In the genomic region with DNA sequence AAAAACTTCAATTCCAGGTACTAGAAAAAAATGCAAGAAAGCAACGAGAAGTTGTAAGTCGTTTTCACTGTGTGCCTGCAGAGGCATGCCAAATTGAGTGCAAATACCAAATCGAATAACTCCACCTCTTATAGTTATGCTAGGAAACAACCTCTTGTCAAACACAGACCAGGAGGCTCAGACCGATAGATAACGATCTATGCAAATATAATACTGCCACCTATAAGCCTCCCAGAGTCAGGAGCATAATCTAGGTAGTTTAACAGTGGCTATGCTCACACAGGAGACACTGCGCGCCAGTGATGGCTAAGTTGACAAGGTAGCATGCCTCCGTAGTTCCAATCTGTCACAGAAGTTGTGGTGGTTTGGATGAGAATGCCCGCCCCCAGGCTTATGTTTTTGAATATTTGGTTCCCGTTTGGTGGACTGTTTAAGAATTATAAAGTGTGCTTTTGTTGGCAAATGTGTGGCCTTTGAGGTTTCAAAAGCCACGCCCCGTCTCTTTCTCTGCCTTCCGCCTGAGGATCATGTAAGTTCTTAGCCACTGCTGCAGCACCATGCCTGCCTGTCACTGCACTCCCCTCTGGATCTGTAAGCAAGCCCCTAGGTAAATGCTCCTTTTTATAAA, we compare ENCODE assay signal across 8 mouse cellular contexts. TPM values are rescaled to one million over a fixed set of nuclear protein-coding genes. Genes with fewer than 3 reads are reported as not detected.
DNase-seq lines count a peak whose midpoint lies in the region; ATAC-seq lines count a peak whose summit lies in the region.

No protein-coding gene starts in this region.

- H3K36me3 ChIP-seq in kidney, embryonic 16.5 days (ENCODE audit: insufficient read depth, low read length) = no peaks in the 10 kb centered on the region; the same call in 1 of the 2 replicates
- peaks cover 3% of the 10 kb centered on the region for H3K36me3 ChIP-seq in limb, embryonic 15.5 days
- H3K36me3 ChIP-seq in stomach, embryonic 14.5 days (ENCODE audit: control insufficient read depth, insufficient read depth, low read length) = no peaks in the 10 kb centered on the region

- peak overlapping the region; percentile 82 for H3K4me2 ChIP-seq in kidney, embryonic 16.5 days (replicated peaks; ENCODE audit: low read depth, low read length)
- peak overlapping the region; percentile 61; the same call in 1 of the 2 replicates for H3K4me2 ChIP-seq in limb, embryonic 15.5 days
- H3K4me2 ChIP-seq in stomach, embryonic 14.5 days (replicated peaks; ENCODE audit: low read depth, low read length) = peak overlapping the region; percentile 71

- peak overlapping the region; percentile 69 for H3K4me3 ChIP-seq in kidney, embryonic 16.5 days (ENCODE audit: low read length)
- peak overlapping the region; percentile 54 for H3K4me3 ChIP-seq in limb, embryonic 15.5 days
- H3K4me3 ChIP-seq in stomach, embryonic 14.5 days (ENCODE audit: low read depth, low read length) = peak overlapping the region; percentile 59; the same call in 1 of the 2 replicates

- DNase-seq in kidney, postnatal 36 days = no peak
- DNase-seq in fibroblast of lung, adult 2 months (ENCODE audit: low read depth) = peak; percentile 30
- DNase-seq in retina, embryonic 14.5 days (ENCODE audit: low spot score) = no peak
- DNase-seq in yolk sac, embryonic 10.5 days (ENCODE audit: low spot score) = no peak
- no peak for DNase-seq in cerebellum, adult 11-12 months

- peaks cover 12% of the 10 kb centered on the region for H3K4me1 ChIP-seq in kidney, embryonic 16.5 days (ENCODE audit: insufficient read depth, low read length)
- H3K4me1 ChIP-seq in limb, embryonic 15.5 days = peaks cover 13% of the 10 kb centered on the region
- H3K4me1 ChIP-seq in stomach, embryonic 14.5 days (ENCODE audit: control insufficient read depth, insufficient read depth, low read length) = peaks cover 6% of the 10 kb centered on the region; the same call in 1 of the 2 replicates

- 39% methylated on average over 13 of the region's 13 CpGs for WGBS in kidney, embryonic 16.5 days
- WGBS in limb, embryonic 15.5 days = 32% methylated on average over 13 of the region's 13 CpGs
- 39% methylated on average over 13 of the region's 13 CpGs for WGBS in stomach, embryonic 14.5 days

- no peak overlapping the region for H3K9ac ChIP-seq in kidney, embryonic 16.5 days (replicated peaks; ENCODE audit: low read length)
- H3K9ac ChIP-seq in limb, embryonic 15.5 days = no peak overlapping the region
- H3K9ac ChIP-seq in stomach, embryonic 14.5 days (replicated peaks; ENCODE audit: low read depth, low read length) = no peak overlapping the region

- no peak overlapping the region for H3K27ac ChIP-seq in kidney, embryonic 16.5 days (ENCODE audit: low read length)
- H3K27ac ChIP-seq in limb, embryonic 15.5 days = no peak overlapping the region
- no peak overlapping the region for H3K27ac ChIP-seq in stomach, embryonic 14.5 days (ENCODE audit: low read length)

- no peak for ATAC-seq in kidney, embryonic 16.5 days (ENCODE audit: low FRiP score, low TSS enrichment)
- ATAC-seq in limb, embryonic 15.5 days (ENCODE audit: insufficient number of reproducible peaks, low FRiP score, low TSS enrichment, low read depth) = no peak
- ATAC-seq in stomach, embryonic 14.5 days (ENCODE audit: insufficient number of reproducible peaks, insufficient read depth, low FRiP score, low read depth) = no peak

- H3K9me3 ChIP-seq in kidney, embryonic 16.5 days (ENCODE audit: low read length) = no peaks in the 10 kb centered on the region
- H3K9me3 ChIP-seq in limb, embryonic 15.5 days = no peaks in the 10 kb centered on the region
- H3K9me3 ChIP-seq in stomach, embryonic 14.5 days (ENCODE audit: control insufficient read depth, low read depth, low read length) = no peaks in the 10 kb centered on the region

- no peaks in the 10 kb centered on the region for H3K27me3 ChIP-seq in kidney, embryonic 16.5 days (ENCODE audit: insufficient read depth, low read length)
- H3K27me3 ChIP-seq in limb, embryonic 15.5 days = no peaks in the 10 kb centered on the region
- no peaks in the 10 kb centered on the region for H3K27me3 ChIP-seq in stomach, embryonic 14.5 days (ENCODE audit: control insufficient read depth, insufficient read depth, low read length)

RNA-seq across cellular contexts. Expression of a gene that starts 0.7 kb away (rescaled TPM):
- 9.0 and 9.8 TPM in 2 replicates for polyA plus RNA-seq in kidney, embryonic 16.5 days (2015; fragmentation: Nextera tagmentation; extraction: Ambion mirVana)
- polyA plus RNA-seq in limb, embryonic 15.5 days (2015; fragmentation: Nextera tagmentation; extraction: Ambion mirVana) = 6.5 and 7.8 TPM in 2 replicates
- polyA plus RNA-seq in stomach, embryonic 14.5 days (2014; fragmentation: Nextera tagmentation; extraction: Ambion mirVana) = 9.4 and 11.3 TPM in 2 replicates

RNA-seq across cellular contexts. Expression of a gene that starts 18.5 kb away (rescaled TPM):
- not detected in 2 replicates for polyA plus RNA-seq in kidney, embryonic 16.5 days (2015; fragmentation: Nextera tagmentation; extraction: Ambion mirVana)
- not detected in 2 replicates for polyA plus RNA-seq in limb, embryonic 15.5 days (2015; fragmentation: Nextera tagmentation; extraction: Ambion mirVana)
- polyA plus RNA-seq in stomach, embryonic 14.5 days (2014; fragmentation: Nextera tagmentation; extraction: Ambion mirVana) = 0.51 TPM in 1 of 2 replicates, not detected in the other

RNA-seq across cellular contexts. Expression of a gene that starts 28.1 kb away (rescaled TPM):
- polyA plus RNA-seq in kidney, embryonic 16.5 days (2015; fragmentation: Nextera tagmentation; extraction: Ambion mirVana) = 126 and 128 TPM in 2 replicates
- 114 and 121 TPM in 2 replicates for polyA plus RNA-seq in limb, embryonic 15.5 days (2015; fragmentation: Nextera tagmentation; extraction: Ambion mirVana)
- 110 and 113 TPM in 2 replicates for polyA plus RNA-seq in stomach, embryonic 14.5 days (2014; fragmentation: Nextera tagmentation; extraction: Ambion mirVana)
